Mouse (Mus musculus): ENCODE measurements around the gene Efcc1. TPM values are rescaled to one million over a fixed set of nuclear protein-coding genes. Genes with fewer than 3 reads are reported as not detected.

The Efcc1 gene
- total RNA-seq, 2 experiments from 2014 or later: 2.8 to 3.0 TPM

DNA sequence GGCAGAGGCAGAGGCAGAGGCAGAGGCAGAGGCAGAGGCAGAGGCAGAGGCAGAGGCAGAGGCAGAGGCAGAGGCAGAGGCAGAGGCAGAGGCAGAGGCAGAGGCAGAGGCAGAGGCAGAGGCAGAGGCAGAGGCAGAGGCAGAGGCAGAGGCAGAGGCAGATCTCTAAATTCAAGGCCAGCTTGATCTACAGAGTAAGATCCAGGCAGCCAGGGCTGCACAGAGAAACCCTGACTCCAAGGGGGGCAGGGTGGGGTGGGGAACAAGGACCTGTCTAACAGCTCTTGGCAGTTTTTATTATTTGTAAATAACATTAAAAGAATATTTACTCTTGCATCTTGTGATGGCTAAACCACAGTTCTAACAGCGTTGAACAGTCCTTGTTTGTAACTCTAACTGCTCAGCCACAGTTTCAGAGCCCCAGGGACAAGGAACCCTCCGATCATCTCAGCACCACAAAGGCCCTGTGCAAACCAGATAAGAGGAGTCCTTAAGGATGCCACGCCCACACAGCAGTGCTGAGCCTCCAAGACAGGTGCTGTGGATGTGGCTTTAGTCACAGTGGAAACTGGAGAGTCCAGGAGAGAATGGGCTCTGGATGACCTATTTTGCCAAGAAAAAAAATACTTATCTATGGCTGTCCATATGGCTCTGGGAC lies 45.0 kb downstream of the Efcc1 start:
- intact Hi-C loops (cut with DNase I): no loop called here
- DNase-seq: no peak

DNA sequence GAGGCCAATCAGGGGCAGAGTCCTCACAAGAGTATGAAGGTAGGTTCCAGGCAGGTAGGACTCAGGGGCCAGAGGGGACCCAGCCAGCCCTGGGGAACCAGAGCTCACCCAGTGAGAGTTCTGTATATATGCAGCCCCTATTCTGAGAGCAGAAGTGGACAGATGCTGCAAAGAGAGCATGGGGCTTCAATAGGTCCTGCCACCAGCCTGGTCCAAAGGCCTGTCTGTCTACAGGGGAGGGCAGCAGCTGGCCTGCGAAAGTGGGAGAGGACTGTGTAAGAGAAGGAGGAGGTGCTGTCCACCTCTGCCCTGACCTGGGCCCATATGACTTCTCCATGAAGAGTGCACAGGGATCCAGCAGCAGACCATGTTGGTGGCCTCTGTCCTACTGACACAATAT lies 46.0 kb downstream of the Efcc1 start:
- DNase-seq: no peak
- intact Hi-C loops (cut with DNase I): no loop called here

DNA sequence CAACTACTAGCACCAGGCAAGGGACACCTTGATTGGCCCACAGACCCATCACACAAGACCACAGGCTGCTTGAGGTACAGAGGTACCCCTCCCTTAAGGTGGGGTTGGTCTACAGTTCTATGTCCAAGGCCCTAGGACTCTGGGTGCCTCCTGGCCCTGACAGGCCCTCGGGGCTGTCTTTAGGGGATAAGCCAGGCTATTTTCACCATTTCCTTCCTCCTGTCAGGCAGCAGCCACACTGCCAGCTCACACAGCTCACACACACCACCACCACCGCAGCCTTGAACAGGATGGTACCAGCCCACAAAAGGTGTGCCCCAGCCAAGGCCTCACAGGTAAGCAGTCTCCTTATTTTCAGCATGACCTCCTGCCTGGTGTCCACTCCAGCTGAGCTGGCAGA lies 47.2 kb downstream of the Efcc1 start, which contains the start of gene Gp9:
TSS of gene Gp9 (plus strand) at position 231 of the 400 bp plus-strand sequence.
- intact Hi-C loops (cut with DNase I): no loop called here
- no peak for DNase-seq

DNA sequence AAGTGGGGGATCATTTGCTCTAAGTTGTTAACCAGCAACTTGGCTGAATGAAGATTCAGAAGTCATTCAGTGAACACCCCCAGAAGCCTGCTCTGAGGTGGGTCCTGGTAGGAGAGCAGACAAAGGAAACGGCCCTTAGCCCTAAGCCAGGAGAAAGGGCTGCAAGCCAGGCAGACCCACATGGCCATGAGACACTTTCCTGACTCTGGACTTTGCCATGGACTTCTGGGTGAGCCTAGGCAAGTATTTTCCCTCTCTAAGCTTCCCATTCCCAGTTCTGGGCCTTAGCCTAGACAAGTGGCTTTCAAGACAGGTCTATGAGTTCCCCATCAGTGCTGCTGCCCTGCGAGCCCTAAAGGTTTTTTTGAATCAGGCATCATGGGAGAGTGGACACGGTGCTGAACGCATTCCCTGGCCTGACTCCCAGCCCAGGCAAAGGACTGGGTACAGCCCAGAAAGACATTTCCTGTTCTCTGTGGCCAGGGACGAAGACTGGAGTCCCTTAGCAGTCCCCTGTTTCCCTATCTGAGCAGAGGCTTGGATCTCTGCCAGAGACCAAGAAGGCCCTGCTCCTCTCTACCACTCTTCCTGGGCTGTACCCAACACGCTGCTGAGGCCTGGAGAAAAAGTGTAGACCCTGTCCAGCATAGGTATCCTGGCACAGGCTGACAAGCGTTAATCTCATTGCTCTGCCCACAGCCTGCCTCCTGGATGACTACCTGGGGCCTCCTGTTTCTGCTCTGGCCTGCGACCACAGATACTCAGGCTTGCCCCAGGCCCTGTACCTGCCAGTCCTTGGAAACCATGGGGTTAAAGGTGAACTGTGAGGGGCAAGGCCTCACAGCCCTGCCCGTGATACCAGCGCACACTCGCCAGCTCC lies 47.9 kb downstream of the Efcc1 start:
- peak; percentile 38 to 47 for DNase-seq

DNA sequence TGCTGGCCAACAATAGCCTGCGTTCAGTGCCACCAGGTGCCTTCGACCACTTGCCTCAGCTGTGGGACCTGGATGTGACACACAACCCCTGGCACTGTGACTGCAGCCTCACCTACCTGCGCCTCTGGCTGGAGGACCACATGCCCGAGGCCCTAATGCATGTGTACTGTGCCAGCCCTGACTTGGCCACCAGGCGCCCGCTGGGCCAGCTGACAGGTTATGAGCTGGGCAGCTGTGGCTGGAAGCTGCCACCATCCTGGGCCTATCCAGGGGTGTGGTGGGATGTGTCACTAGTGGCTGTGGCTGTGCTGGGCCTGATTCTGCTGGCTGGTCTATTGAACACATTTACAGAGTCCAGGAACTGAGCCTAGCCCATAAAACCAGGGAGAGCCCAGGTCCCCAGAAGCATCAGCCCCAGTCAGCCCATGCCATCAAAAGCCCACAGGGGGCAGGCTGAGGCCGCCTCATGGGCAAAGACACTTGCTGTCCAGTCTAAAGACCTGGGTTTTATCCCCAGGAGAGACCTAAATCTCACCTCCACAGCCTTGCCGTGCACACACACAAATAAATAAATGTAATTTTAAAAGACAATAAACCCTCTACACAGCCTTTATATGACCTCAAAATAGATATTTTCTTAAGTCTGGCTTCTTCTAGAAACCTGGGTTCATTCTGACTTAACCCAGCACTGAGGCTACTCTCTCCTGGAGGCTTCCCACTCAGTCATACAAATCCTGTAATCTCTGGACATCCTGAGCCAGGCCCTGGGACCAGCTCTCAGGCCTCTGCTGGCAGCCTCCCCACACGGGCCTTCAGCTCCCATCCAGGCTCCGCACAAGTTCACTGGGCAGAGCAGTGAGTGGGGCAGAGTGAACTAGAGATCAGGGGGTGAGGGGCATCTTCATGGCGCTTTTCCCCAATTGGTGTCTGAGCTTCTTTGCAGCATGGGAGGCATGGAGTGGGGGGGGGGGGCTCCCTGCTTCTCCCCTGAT lies 48.8 kb downstream of the Efcc1 start:
- no peak for DNase-seq
- intact Hi-C loops (cut with DNase I): no loop called here

More for the DNA sequence above, 47.9 kb downstream of the Efcc1 start:
- intact Hi-C loops (cut with DNase I): no loop called here

DNA sequence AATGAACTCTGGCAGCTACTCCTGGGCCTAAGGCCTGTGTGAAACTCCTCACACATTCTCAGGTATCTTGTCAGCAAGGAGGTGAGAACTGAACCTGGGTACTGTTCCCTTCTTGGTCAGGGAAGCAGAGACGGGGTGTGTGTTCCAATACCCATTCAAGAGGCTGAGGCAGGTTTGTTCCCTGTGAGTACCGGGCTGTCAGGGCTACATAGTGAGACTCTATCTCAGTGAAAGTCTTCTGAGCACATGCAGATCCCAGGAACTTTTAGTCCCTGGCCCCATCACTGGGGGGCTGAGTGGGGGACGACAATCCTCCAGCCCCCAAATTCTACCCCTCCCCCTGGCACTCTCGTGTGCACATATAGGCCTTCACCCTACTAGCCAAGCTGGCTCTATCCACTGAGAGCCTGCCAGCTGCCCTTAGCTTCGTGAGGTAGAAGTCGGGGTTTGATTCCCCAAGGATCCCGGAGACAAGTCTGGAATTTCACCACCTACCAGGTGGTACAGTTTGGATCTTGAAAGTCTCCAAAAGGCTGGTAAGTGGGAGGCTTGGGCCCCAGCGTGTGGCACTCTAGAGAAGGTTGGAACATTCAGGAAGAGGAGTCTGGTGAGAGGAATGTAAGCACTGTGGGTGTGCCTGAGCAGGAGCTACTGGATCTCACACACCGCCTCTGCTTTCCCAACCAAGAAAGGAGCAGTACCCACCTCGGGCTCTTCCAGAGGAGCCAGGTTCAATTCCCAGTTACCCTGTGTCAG lies 50.1 kb downstream of the Efcc1 start:
- intact Hi-C loops (cut with DNase I): no loop called here

DNA sequence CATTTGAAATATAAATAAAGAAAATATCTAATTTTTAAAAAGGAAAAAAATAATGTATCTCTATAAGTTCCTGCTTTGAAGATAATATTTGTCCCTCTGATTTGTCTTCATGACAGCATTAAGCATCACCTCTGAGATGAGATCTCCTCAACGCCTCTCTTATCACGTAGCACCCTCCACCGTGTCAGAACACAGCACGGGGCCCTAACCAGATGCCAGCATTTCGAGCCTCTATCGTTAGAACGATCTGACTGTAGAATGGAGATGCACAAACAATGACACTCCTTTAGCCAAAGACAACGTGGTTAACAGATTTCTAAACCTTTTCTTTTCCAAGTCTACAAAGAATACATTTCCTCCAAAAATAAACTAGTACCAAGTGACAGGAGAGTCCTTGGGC lies 53.4 kb downstream of the Efcc1 start:
- intact Hi-C loops (cut with DNase I): no loop called here
- DNase-seq: no peak

More for the DNA sequence above, 50.1 kb downstream of the Efcc1 start:
- DNase-seq: no peak

DNA sequence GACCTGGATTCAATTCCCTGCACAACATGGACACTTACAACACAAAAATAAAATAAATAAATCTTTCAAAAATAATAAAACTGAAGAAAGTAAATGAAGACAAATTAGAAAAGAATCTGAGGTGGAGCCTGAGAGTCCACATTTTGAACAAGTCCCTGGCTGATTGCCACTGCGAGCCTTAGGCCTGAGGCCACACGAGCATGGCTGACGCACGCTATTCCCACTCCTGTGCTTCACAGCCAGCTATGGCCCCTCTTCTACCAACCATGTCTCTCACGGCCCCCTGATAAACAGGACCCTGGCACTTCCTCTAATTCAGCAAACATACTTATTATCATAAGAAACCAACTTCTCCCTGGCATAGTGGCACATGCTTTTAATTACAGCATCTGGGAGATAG lies 56.0 kb downstream of the Efcc1 start:
- intact Hi-C loops (cut with DNase I): no loop called here
- DNase-seq: no peak

DNA sequence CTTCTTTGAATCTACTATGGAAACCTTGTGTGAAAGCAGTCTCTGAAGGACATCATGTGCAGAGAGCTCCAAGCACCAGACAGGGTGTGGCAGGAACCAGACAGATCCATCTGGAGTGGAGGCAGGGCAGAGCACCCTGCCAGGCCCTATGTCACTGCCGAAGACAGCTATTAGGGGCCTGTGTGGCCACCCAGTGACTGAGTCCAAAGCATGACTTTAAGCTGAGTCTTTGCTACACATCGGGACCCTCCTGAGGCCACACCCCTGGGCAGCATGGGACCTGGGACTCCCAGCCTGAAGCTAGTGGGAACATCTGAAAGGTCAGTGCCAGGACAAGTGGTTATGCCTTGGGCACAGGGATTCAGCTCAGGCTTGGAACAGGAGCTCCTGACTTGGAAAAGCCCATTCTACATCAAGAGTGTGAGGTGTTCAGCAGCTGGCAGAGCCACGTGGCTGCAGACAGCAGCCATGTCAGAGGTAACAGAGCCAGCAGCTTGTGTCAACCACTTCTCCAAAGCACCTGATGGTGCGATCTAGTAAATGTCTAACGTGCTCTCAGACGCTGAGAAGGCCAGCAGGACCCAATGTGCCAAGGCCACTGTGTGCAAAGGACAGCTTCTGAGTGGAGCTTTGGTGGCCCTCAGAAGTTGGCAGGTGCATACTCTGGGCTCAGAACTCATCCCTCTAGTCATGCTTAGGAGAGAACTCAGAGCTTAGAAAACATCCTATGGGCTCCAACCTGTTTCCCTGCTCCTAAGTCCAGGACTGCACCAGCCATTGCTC lies 56.6 kb downstream of the Efcc1 start:
- peak; percentile 46 to 49 for DNase-seq
- intact Hi-C loops (cut with DNase I): no loop called here

DNA sequence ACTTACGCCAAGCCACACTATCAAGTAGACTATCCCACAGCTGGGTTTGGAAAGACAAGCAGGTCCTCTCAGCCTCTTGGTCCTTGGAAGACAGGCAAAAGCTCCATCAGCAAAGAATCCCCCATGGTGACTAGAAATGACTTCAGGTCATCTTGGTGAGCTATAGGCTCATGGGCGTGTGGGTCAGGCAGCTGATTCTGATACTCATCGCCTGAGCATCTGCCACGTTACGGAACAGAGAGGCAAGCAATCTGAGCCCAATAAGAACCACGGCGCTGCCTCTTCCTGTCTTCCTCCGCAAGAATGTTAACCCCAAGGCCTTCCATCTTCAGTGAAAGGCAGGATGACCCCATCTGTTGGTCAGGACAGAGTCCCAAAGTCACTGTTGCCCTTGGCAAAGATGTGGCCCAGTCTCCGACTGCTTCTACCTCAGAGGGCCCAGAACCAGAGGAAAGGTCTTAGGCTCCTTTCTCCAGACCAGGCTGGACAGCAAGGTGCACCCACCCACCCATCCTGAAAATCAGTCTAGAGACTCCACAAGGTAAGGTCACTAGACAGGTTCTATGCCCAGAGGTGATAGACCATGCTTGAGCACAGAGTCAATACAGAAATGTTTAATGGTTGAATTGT lies 57.7 kb downstream of the Efcc1 start:
- intact Hi-C loops (cut with DNase I): no loop called here
- no peak for DNase-seq

DNA sequence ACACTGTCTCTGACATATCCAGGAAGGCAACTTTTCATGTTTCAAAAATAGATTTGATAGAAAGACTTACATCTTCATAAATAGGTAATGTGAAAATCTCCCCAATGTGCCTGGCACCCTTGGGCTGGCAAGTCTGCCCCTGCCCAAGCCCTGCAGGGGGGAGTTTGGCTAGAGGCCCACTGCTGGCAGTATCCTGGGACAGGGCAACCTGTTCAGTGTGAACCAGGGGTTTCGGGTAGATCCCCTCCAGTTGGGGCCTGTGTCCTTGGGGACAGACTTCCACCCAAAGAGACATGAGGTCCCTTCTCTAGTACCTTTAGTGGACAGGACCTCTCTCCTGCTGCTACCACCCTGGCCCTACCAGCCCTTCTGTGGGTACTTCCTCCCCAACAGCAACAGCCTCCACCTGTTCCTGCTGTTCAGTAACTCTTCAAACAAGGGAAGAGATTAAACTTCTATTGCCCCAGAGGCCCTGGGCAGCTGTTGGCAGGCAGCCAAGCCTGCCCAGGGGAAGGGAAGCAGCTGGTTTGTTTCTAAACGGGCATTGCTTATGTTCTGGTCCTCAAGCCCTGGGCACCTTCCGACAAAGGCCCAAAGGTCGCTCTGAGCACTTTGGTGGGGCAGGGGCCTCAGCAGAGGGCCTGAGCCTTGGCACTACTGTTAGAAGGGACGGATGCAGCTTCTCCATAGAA lies 58.4 kb downstream of the Efcc1 start:
- peak; percentile 49 to 51 for DNase-seq
- intact Hi-C loops (cut with DNase I): no loop called here

DNA sequence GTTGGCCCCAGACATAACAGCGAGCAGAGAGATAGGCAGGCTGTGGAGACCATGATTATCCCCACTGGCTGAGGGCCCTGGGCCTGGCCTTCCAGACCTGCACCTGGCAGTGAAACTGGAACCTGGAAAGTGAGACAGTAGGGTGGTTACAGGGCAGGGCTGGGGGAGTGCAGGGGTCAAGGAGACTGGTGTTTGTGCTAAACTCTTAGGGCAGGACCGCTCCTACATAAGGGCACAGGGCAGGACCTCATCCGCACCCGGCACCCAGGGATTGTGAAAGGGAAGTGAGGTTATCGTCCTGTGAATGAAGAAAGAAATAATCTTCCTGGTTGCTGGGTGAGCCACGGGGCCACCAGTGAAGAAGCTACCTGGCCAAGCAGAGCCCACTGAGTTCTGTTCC lies 59.1 kb downstream of the Efcc1 start:
- intact Hi-C loops (cut with DNase I): no loop called here
- no peak for DNase-seq

DNA sequence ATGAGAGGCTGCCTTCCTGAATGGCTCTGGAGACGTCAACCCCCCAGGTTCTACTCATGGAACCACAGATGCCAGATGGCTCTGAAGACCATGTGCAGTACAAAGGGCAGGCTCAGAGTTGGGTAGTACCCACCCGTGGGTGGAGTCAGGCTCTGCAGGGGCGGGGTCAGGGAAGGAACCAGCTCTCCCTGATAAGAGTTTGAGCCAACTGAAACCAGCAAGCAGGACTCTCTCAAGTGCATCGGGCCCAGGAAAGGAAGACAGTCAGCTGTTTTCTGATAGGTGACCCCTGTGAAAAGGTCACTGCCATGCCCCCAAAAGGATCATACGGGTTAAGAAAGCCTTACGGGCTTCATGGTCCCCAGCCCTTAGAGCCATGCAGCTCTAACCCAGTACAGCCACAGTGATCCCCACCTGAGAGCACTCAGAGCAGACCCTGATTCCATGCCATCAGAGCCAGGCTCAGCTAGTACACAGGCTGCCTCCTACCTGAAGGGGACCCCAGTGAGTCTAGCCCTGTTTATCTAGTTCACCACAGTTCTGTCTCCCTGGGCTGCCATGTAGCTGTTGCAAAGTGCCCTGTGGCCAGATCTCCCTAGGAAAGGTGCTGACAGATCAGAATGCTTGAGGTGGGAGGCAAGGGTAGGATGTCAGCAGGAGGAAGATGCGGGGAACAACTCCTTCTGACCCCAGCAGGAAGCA lies 60.3 kb downstream of the Efcc1 start:
- intact Hi-C loops (cut with DNase I): no loop called here
- no peak for DNase-seq

DNA sequence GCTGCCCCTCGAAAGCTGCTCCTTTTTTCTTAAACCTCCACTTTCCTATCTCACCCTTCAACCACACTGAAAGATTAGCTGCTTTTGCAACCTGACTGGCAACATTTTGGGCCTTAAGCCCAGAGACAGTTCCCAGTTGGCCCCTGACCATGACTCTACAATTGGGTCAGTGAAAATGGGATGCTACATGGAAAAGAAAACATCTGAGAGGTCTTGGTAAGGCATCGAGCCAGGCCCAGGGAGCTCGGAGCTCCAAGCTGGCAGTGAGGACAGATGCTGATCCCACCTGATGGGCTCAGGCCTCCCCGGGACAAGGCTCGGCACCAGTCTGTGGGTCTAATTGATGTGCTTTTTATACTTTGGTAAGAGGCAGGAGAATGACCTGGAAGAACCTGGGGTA lies 61.2 kb downstream of the Efcc1 start:
- intact Hi-C loops (cut with DNase I): no loop called here
- DNase-seq: no peak

DNA sequence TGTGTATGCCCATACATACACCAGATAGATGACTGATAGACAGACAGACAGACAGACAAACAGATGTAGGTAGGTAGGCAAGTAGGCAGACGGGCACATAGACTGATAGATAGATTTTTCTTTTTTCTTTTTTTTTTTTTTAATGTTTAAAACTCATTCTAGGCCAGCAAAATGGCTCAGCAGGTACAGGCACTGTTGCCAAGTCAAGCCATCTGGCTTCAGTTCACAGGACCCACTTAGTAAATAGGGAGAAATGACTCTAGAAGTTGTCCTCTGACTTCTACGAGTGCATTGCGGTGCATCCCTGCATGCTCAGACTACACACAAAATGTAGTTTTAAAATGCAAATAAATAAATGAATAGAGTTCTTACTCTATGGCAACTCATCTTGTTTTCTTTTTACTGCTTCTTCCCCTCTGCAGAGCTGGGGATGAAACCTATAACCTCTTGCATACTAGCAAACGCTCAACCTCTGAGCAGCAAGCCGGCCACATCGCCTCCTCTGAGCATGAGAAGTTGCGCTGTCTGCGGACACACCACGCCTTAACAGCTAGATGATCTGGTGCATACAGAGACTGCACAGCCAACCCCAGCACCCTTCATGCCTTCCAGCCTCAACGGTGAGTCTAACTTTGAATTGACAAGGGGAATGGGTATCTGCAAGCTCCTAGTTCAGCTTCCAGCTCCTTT lies 63.3 kb downstream of the Efcc1 start:
- intact Hi-C loops (cut with DNase I): no loop called here

DNA sequence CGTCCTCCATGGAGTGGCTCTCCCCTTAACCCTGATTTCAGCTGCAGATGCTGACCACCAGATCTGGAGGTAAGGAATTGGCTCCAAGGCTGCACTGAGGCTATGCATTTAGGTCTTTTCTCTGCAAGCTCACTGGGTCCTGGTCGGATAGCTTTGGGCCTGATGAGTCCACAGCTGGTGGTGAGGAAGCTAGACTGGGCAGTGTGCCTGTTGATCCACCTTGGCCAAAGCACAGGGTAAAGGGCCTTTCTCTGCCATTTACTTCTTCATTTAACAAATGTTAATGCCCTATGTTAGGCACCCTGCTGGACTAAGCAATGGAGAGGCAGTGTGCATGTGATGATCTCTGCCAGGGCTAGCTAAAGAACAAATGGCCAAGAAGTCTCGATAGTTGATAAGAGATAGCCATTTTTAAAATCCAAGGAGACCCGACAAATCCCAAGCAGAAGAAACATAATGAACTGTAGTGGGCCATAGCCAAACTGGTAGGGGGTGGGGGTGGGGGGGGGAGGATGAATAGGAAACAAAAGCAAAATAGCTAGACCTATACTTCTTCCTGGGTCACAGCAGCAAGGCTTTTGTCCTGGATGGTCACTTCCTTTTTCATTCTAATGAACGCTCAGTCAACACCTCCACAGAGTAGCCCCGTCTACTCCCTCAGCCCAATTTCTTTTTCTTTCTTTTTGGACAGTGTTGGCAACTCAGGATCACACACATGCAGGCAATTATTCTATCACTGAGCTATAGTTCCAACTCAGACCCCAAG lies 64.9 kb downstream of the Efcc1 start:
- intact Hi-C loops (cut with DNase I): no loop called here

More for the DNA sequence above, 63.3 kb downstream of the Efcc1 start:
- DNase-seq: no peak

More for the DNA sequence above, 64.9 kb downstream of the Efcc1 start:
- no peak for DNase-seq
